ENCODE assay signal across 34 mouse cellular contexts in the genomic region with DNA sequence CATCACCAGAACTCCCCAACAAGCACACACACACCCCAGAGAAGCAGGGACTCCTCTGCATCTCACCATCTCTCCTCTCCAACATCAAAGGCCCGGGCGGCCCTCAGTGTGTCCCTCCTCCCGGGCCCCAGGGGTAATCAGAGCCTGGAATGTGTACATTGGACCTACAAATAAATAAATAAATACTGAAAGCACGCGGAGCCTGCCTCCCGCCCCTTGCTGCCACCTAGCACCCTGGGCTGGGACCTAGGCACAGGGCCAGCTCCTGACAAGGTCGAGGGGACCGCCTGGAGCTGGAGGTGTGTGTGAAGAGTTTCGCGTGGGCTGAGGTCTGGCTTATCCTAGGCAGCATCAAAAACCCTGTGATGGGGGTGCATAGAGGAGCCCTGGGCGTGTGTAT. TPM values are rescaled to one million over a fixed set of nuclear protein-coding genes. Genes with fewer than 3 reads are reported as not detected.
DNase-seq lines count a peak whose midpoint lies in the region; ATAC-seq lines count a peak whose summit lies in the region.
"Had no signal": no experiment of that assay in that cellular context is flagged by ENCODE, and none has a peak within 500 bp of the region (broad histone marks: within the 10 kb centered on the region; RNA-seq: fewer than 3 reads in every experiment).

No protein-coding gene starts in this region.

- H3K4me2 ChIP-seq in heart, embryonic 13.5 days: peak overlapping the region; percentile 13; the same call in 1 of the 2 replicates
- H3K4me2 ChIP-seq in lung, embryonic 16.5 days (ENCODE audit: low read depth, low read length): no peak overlapping the region
- H3K4me2 ChIP-seq in intestine, embryonic 16.5 days (ENCODE audit: low read depth, low read length): no peak overlapping the region
- H3K4me2 ChIP-seq: forebrain, embryonic 12.5 days; hindbrain, embryonic 15.5 days; limb, embryonic 12.5 days; midbrain, embryonic 12.5 days; neural tube, embryonic 13.5 days had no signal

- WGBS in heart, embryonic 13.5 days: 34% methylated on average over 11 of the region's 11 CpGs
- WGBS in lung, embryonic 16.5 days: 18% methylated on average over 11 of the region's 11 CpGs
- WGBS in intestine, embryonic 16.5 days: 35% methylated on average over 11 of the region's 11 CpGs

- no peak overlapping the region for H3K9ac ChIP-seq in heart, embryonic 13.5 days
- no peak overlapping the region for H3K9ac ChIP-seq in lung, embryonic 16.5 days (ENCODE audit: low read length)
- H3K9ac ChIP-seq in intestine, embryonic 16.5 days (ENCODE audit: low read depth, low read length): no peak overlapping the region
- H3K9ac ChIP-seq: forebrain, embryonic 12.5 days; forebrain, postnatal 0 days; hindbrain, embryonic 15.5 days; limb, embryonic 12.5 days; liver, embryonic 14.5 days; midbrain, embryonic 12.5 days; neural tube, embryonic 13.5 days had no signal

- peaks cover 27% of the 10 kb centered on the region for H3K4me1 ChIP-seq in heart, embryonic 13.5 days
- H3K4me1 ChIP-seq in lung, embryonic 16.5 days (replicated peaks; ENCODE audit: control insufficient read depth, insufficient read depth, low read length): peaks cover 14% of the 10 kb centered on the region
- peaks cover 5% of the 10 kb centered on the region; the same call in 1 of the 2 replicates for H3K4me1 ChIP-seq in intestine, embryonic 16.5 days (ENCODE audit: control insufficient read depth, insufficient read depth, low read length)

- H3K36me3 ChIP-seq in heart, embryonic 13.5 days: no peaks in the 10 kb centered on the region
- H3K36me3 ChIP-seq in lung, embryonic 16.5 days (ENCODE audit: control insufficient read depth, insufficient read depth, low read length): no peaks in the 10 kb centered on the region
- H3K36me3 ChIP-seq in intestine, embryonic 16.5 days (ENCODE audit: control insufficient read depth, insufficient read depth, low read length): no peaks in the 10 kb centered on the region
- H3K36me3 ChIP-seq: forebrain, embryonic 12.5 days; hindbrain, embryonic 10.5 days; hindbrain, embryonic 15.5 days; limb, embryonic 12.5 days; midbrain, embryonic 12.5 days; neural tube, embryonic 13.5 days had no signal

- H3K27me3 ChIP-seq in heart, embryonic 13.5 days (replicated peaks): peaks cover 63% of the 10 kb centered on the region
- no peaks in the 10 kb centered on the region for H3K27me3 ChIP-seq in lung, embryonic 16.5 days (ENCODE audit: control insufficient read depth, insufficient read depth, low read depth, low read length)
- 0 out of 2 replicates have a peak, but pooled peaks cover 6% of the 10 kb centered on the region for H3K27me3 ChIP-seq in intestine, embryonic 16.5 days (replicated peaks; ENCODE audit: control insufficient read depth, insufficient read depth, low read length)
- H3K27me3 ChIP-seq: hindbrain, embryonic 15.5 days had no signal

- DNase-seq in heart, adult 18-20 months: no peak
- DNase-seq in kidney, postnatal 4 days: peak; percentile 23 to 52
- DNase-seq in kidney, postnatal 25 days: no peak
- no peak for DNase-seq in lung, postnatal 25 days (ENCODE audit: low spot score)
- DNase-seq in urinary bladder, postnatal 10 days (ENCODE audit: low spot score): no peak
- DNase-seq: adrenal gland, postnatal 25 days; cerebellum, adult 18-20 months; cerebellum, postnatal 10 days; forebrain, postnatal 0 days; heart, postnatal 14 days; lung, postnatal 14 days; right cerebral cortex, postnatal 4 days; thymus, adult 18-20 months; thymus, postnatal 25 days had no signal

- no peak overlapping the region for H3K27ac ChIP-seq in heart, embryonic 13.5 days (replicated peaks)
- H3K27ac ChIP-seq in lung, embryonic 16.5 days (ENCODE audit: low read length): no peak overlapping the region
- no peak overlapping the region for H3K27ac ChIP-seq in intestine, embryonic 16.5 days (ENCODE audit: low read length)
- H3K27ac ChIP-seq: forebrain, embryonic 12.5 days; hindbrain, embryonic 10.5 days; hindbrain, embryonic 15.5 days; limb, embryonic 12.5 days; liver, embryonic 14.5 days; midbrain, embryonic 12.5 days; neural tube, embryonic 13.5 days; stomach, postnatal 0 days had no signal

- ATAC-seq in heart, embryonic 13.5 days (ENCODE audit: extremely low read depth, insufficient number of reproducible peaks, low FRiP score, low TSS enrichment): no peak
- peak; percentile 14; the same call in 1 of the 2 replicates for ATAC-seq in lung, embryonic 16.5 days (ENCODE audit: low read depth)
- peak; percentile 39; the same call in 1 of the 2 replicates for ATAC-seq in intestine, embryonic 16.5 days
- ATAC-seq: forebrain, postnatal 0 days; inflammation-experienced regulatory T-cells, adult 6 months had no signal

- no peak overlapping the region for H3K4me3 ChIP-seq in heart, embryonic 13.5 days
- H3K4me3 ChIP-seq in lung, embryonic 16.5 days (ENCODE audit: low read length): no peak overlapping the region
- no peak overlapping the region for H3K4me3 ChIP-seq in intestine, embryonic 16.5 days (ENCODE audit: low read length)
- H3K4me3 ChIP-seq: erythroblast, embryonic 14.5 days; forebrain, embryonic 12.5 days; hindbrain, embryonic 10.5 days; hindbrain, embryonic 15.5 days; limb, embryonic 12.5 days; midbrain, embryonic 12.5 days; neural tube, embryonic 13.5 days had no signal

- no peaks in the 10 kb centered on the region for H3K9me3 ChIP-seq in heart, embryonic 13.5 days
- H3K9me3 ChIP-seq in lung, embryonic 16.5 days (ENCODE audit: control insufficient read depth, low read length): no peaks in the 10 kb centered on the region
- no peaks in the 10 kb centered on the region for H3K9me3 ChIP-seq in intestine, embryonic 16.5 days (ENCODE audit: control insufficient read depth, low read length)
- H3K9me3 ChIP-seq: forebrain, embryonic 12.5 days; hindbrain, embryonic 10.5 days; hindbrain, embryonic 15.5 days; limb, embryonic 12.5 days; midbrain, embryonic 12.5 days; neural tube, embryonic 13.5 days had no signal

RNA-seq across cellular contexts. Expression of a gene that starts 43.8 kb away (rescaled TPM):
- polyA plus RNA-seq in heart, embryonic 13.5 days (2015; fragmentation: Nextera tagmentation; extraction: Ambion mirVana): 0.06 and 0.08 TPM in 2 replicates
- total RNA-seq in heart, adult 18-20 months (2021): under 1 TPM in 1 of 2 experiments, not detected in 1; 0.18 TPM
- polyA plus RNA-seq in lung, embryonic 16.5 days (2015; fragmentation: Nextera tagmentation; extraction: Ambion mirVana): 1.0 and 1.3 TPM in 2 replicates
- 0.11 and 0.12 TPM in 2 replicates for polyA plus RNA-seq in intestine, embryonic 16.5 days (2015; fragmentation: Nextera tagmentation; extraction: Ambion mirVana)
- total RNA-seq: adrenal gland, postnatal 25 days; common myeloid progenitor, adult 5-6 weeks; forebrain, postnatal 0 days; gastrocnemius, adult 8-10 months; left cerebral cortex, postnatal 14 days; megakaryocyte, adult 5-6 weeks; MEL had no signal
- polyA plus RNA-seq: erythroblast, embryonic 14.5 days; hindbrain, embryonic 15.5 days; inflammation-experienced regulatory T-cells, adult 6 months; kidney, embryonic 14.5 days; midbrain, embryonic 12.5 days; neural tube, embryonic 13.5 days; spleen, adult 2 months had no signal

Comparison
In these comparisons a context has a peak if more than half of its experiments do, and no peak if none do; other contexts are left out.
1. DNase-seq: peak in kidney, postnatal 4 days (2 of 2); none in heart, adult 18-20 months (0 of 2), kidney, postnatal 25 days (0 of 2), lung, postnatal 25 days (single experiment) and urinary bladder, postnatal 10 days (single experiment).